Comparison of ENCODE assay signal across 14 mouse cellular contexts in the genomic region with DNA sequence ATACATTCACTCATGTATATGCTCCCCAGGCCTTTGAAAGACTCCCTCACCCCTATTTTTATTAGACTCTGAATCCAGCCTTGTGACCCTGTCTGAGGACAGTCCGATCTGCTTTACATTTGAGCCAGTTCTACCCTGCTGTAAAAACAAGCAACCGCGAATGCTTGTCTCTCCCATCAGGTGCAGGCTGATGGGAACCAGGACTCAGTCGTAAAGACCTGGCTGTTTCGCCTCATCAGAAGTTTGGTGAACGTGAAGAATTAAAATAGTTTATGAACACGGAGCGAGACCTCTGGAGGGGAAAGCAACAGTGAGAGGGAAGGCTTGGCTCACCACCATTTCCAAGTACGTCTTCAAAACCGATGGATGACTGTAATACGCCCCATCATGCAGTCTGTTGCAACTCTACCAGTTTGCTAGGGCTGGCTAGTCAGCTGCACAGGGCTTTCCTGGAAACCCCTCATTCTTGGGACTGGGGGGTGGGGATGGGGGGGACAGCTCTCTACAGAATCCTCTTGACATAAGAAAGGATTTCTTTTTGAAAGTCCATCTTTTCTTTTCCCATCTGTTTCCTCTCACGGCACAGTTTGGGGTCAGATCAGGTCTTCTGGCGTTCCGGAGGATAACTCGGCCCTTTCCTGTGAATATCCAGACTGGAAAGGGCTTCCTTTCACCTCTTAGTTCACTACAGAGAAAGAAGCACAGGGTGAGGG.
DNase-seq lines count a peak whose midpoint lies in the region; ATAC-seq and TF ChIP-seq lines count a peak whose summit lies in the region.
"Had no signal": no experiment of that assay in that cellular context is flagged by ENCODE, and none has a peak within 500 bp of the region (broad histone marks: within the 10 kb centered on the region; RNA-seq: fewer than 3 reads in every experiment).

No protein-coding gene starts in this region.

- H3K27ac ChIP-seq in forebrain, embryonic 10.5 days = peak overlapping the region; percentile 81
- H3K27ac ChIP-seq in forebrain, embryonic 14.5 days (ENCODE audit: low read depth, low read length) = no peak overlapping the region
- H3K27ac ChIP-seq in lung, postnatal 0 days (ENCODE audit: low read length) = no peak overlapping the region
- peak overlapping the region; percentile 12; the same call in 1 of the 2 replicates for H3K27ac ChIP-seq in heart, embryonic 11.5 days (ENCODE audit: low read depth, low read length)
- peak overlapping the region; percentile 62; the same call in 1 of the 2 replicates for H3K27ac ChIP-seq in limb, embryonic 11.5 days (replicated peaks; ENCODE audit: low read depth, low read length)
- H3K27ac ChIP-seq in thymus, adult 2 months (ENCODE audit: control insufficient read depth, insufficient read depth, low read length) = no peak overlapping the region
- H3K27ac ChIP-seq: forebrain, embryonic 13.5 days; layer of hippocampus, adult 2 months; stomach, postnatal 0 days had no signal

- no peak for TF ChIP-seq EP300 in lung, postnatal 0 days (IDR thresholded peaks at IDR 0.05)

- H3K36me3 ChIP-seq in forebrain, embryonic 10.5 days (replicated peaks) = no peaks in the 10 kb centered on the region
- H3K36me3 ChIP-seq in forebrain, embryonic 14.5 days (ENCODE audit: control insufficient read depth, insufficient read depth, low read length) = no peaks in the 10 kb centered on the region
- no peaks in the 10 kb centered on the region for H3K36me3 ChIP-seq in lung, postnatal 0 days (ENCODE audit: insufficient read depth, low read length)
- H3K36me3 ChIP-seq in heart, embryonic 11.5 days (ENCODE audit: control insufficient read depth, insufficient read depth, low read length) = no peaks in the 10 kb centered on the region
- no peaks in the 10 kb centered on the region for H3K36me3 ChIP-seq in limb, embryonic 11.5 days (ENCODE audit: control insufficient read depth, insufficient read depth, low read length)
- no peaks in the 10 kb centered on the region for H3K36me3 ChIP-seq in thymus, adult 2 months (ENCODE audit: control insufficient read depth, insufficient read depth, low read length)

- H3K9me3 ChIP-seq in forebrain, embryonic 10.5 days = no peaks in the 10 kb centered on the region
- H3K9me3 ChIP-seq in forebrain, embryonic 14.5 days (replicated peaks; ENCODE audit: control insufficient read depth, low read length) = no peaks in the 10 kb centered on the region
- H3K9me3 ChIP-seq in lung, postnatal 0 days (ENCODE audit: low read length) = no peaks in the 10 kb centered on the region
- no peaks in the 10 kb centered on the region for H3K9me3 ChIP-seq in heart, embryonic 11.5 days (replicated peaks; ENCODE audit: control insufficient read depth, low read length)
- H3K9me3 ChIP-seq in limb, embryonic 11.5 days (ENCODE audit: control insufficient read depth, low read length) = no peaks in the 10 kb centered on the region
- H3K9me3 ChIP-seq: forebrain, embryonic 13.5 days had no signal

- H3K4me3 ChIP-seq in forebrain, embryonic 10.5 days = no peak overlapping the region
- no peak overlapping the region for H3K4me3 ChIP-seq in forebrain, embryonic 14.5 days (ENCODE audit: low read depth, low read length)
- no peak overlapping the region for H3K4me3 ChIP-seq in lung, postnatal 0 days (ENCODE audit: low read depth, low read length)
- no peak overlapping the region for H3K4me3 ChIP-seq in heart, embryonic 11.5 days (ENCODE audit: low read depth, low read length)
- H3K4me3 ChIP-seq in limb, embryonic 11.5 days (ENCODE audit: low read depth, low read length) = no peak overlapping the region
- H3K4me3 ChIP-seq in thymus, adult 2 months (ENCODE audit: control insufficient read depth, insufficient read depth, low read length) = no peak overlapping the region
- H3K4me3 ChIP-seq: forebrain, embryonic 13.5 days; layer of hippocampus, adult 2 months had no signal

- peaks cover 65% of the 10 kb centered on the region for H3K4me1 ChIP-seq in forebrain, embryonic 10.5 days
- H3K4me1 ChIP-seq in forebrain, embryonic 14.5 days (ENCODE audit: control insufficient read depth, insufficient read depth, low read length) = peaks cover 4% of the 10 kb centered on the region; the same call in 1 of the 2 replicates
- no peaks in the 10 kb centered on the region for H3K4me1 ChIP-seq in lung, postnatal 0 days (ENCODE audit: insufficient read depth, low read depth, low read length)
- peaks cover 16% of the 10 kb centered on the region for H3K4me1 ChIP-seq in heart, embryonic 11.5 days (ENCODE audit: control insufficient read depth, insufficient read depth, low read length)
- H3K4me1 ChIP-seq in limb, embryonic 11.5 days (ENCODE audit: control insufficient read depth, insufficient read depth, low read length) = peaks cover 12% of the 10 kb centered on the region; the same call in 1 of the 2 replicates
- H3K4me1 ChIP-seq in thymus, adult 2 months (replicated peaks; ENCODE audit: control insufficient read depth, insufficient read depth, low read length) = peaks cover 4% of the 10 kb centered on the region

- H3K9ac ChIP-seq in forebrain, embryonic 14.5 days (ENCODE audit: low read length) = no peak overlapping the region
- no peak overlapping the region for H3K9ac ChIP-seq in lung, postnatal 0 days (replicated peaks; ENCODE audit: low read depth)
- H3K9ac ChIP-seq in heart, embryonic 11.5 days (ENCODE audit: low read depth, low read length) = no peak overlapping the region
- H3K9ac ChIP-seq in limb, embryonic 11.5 days (ENCODE audit: low read length) = no peak overlapping the region
- H3K9ac ChIP-seq: forebrain, embryonic 13.5 days had no signal

- TF ChIP-seq POLR2A in thymus, adult 2 months (IDR thresholded peaks at IDR 0.05; ENCODE audit: control insufficient read depth, extremely low read depth, insufficient read depth, low read length, poor library complexity) = no peak

- no peak for TF ChIP-seq CTCF in lung, postnatal 0 days (IDR thresholded peaks at IDR 0.05)
- no peak for TF ChIP-seq CTCF in thymus, adult 2 months (IDR thresholded peaks at IDR 0.05; ENCODE audit: borderline replicate concordance, control insufficient read depth, extremely low read depth, insufficient read depth, low read length, poor library complexity)

- H3K4me2 ChIP-seq in forebrain, embryonic 14.5 days (ENCODE audit: low read length) = no peak overlapping the region
- H3K4me2 ChIP-seq in lung, postnatal 0 days (replicated peaks; ENCODE audit: low read depth, low read length) = no peak overlapping the region
- H3K4me2 ChIP-seq in heart, embryonic 11.5 days = peak overlapping the region; percentile 19; the same call in 1 of the 2 replicates
- H3K4me2 ChIP-seq in limb, embryonic 11.5 days (ENCODE audit: low read depth, severe bottlenecking) = peak overlapping the region; percentile 22
- H3K4me2 ChIP-seq: forebrain, embryonic 13.5 days had no signal

- ATAC-seq in forebrain, embryonic 14.5 days = no peak
- ATAC-seq in lung, postnatal 0 days = no peak
- ATAC-seq in heart, embryonic 11.5 days (replicated peaks; ENCODE audit: insufficient number of reproducible peaks, low FRiP score, low TSS enrichment) = no peak
- peak; percentile 62; the same call in 1 of the 2 replicates for ATAC-seq in limb, embryonic 11.5 days (ENCODE audit: insufficient number of reproducible peaks, low FRiP score, low TSS enrichment, low read depth)
- ATAC-seq: forebrain, embryonic 13.5 days; Patski had no signal

- peak; percentile 17 for DNase-seq in forebrain, embryonic 10.5 days (ENCODE audit: extremely low spot score, low spot score)
- DNase-seq in forebrain, embryonic 14.5 days (ENCODE audit: low spot score) = no peak
- peak; percentile 27 for DNase-seq in lung, postnatal 0 days (ENCODE audit: low spot score)
- DNase-seq in lung, adult 18-20 months = no peak
- DNase-seq in limb, embryonic 11.5 days (ENCODE audit: low spot score) = peak; percentile 82
- DNase-seq in ovary, postnatal 36 days (ENCODE audit: low spot score) = no peak
- no peak for DNase-seq in thymus, adult 2 months
- DNase-seq: B cell, adult 2 months; right cerebral cortex, postnatal 25 days had no signal

- WGBS in forebrain, embryonic 10.5 days = 48% methylated on average over 15 of the region's 15 CpGs
- WGBS in forebrain, embryonic 14.5 days = 48% methylated on average over 15 of the region's 15 CpGs
- 55% methylated on average over 15 of the region's 15 CpGs for WGBS in lung, postnatal 0 days
- WGBS in heart, embryonic 11.5 days (ENCODE audit: insufficient replicate concordance) = 29% methylated on average over 15 of the region's 15 CpGs
- WGBS in limb, embryonic 11.5 days = 19% methylated on average over 15 of the region's 15 CpGs
- 96% methylated on average over 15 of the region's 15 CpGs for WGBS in thymus, adult 2 months

- peaks cover 38% of the 10 kb centered on the region for H3K27me3 ChIP-seq in forebrain, embryonic 10.5 days (ENCODE audit: poor library complexity, severe bottlenecking)
- no peaks in the 10 kb centered on the region for H3K27me3 ChIP-seq in forebrain, embryonic 14.5 days (replicated peaks; ENCODE audit: control insufficient read depth, insufficient read depth, low read length)
- no peaks in the 10 kb centered on the region for H3K27me3 ChIP-seq in lung, postnatal 0 days (replicated peaks; ENCODE audit: insufficient read depth, low read length)
- no peaks in the 10 kb centered on the region for H3K27me3 ChIP-seq in heart, embryonic 11.5 days (ENCODE audit: control insufficient read depth, insufficient read depth, low read length)
- no peaks in the 10 kb centered on the region for H3K27me3 ChIP-seq in limb, embryonic 11.5 days (ENCODE audit: control insufficient read depth, insufficient read depth, low read length)
- no peaks in the 10 kb centered on the region for H3K27me3 ChIP-seq in thymus, adult 2 months (ENCODE audit: control insufficient read depth, insufficient read depth, low read length)
- H3K27me3 ChIP-seq: Patski had no signal

Comparison
In these comparisons a context has a peak if more than half of its experiments do, and no peak if none do; other contexts are left out.
1. DNase-seq: peak in forebrain, embryonic 10.5 days (single experiment), lung, postnatal 0 days (single experiment) and limb, embryonic 11.5 days (single experiment); none in forebrain, embryonic 14.5 days (single experiment), lung, adult 18-20 months (0 of 2), ovary, postnatal 36 days (single experiment) and thymus, adult 2 months (single experiment).
2. H3K27ac ChIP-seq: peak in forebrain, embryonic 10.5 days (single experiment), heart, embryonic 11.5 days (single experiment) and limb, embryonic 11.5 days (single experiment); none in forebrain, embryonic 14.5 days (single experiment), lung, postnatal 0 days (single experiment) and thymus, adult 2 months (single experiment).
3. H3K4me2 ChIP-seq: peak in heart, embryonic 11.5 days (single experiment) and limb, embryonic 11.5 days (single experiment); none in forebrain, embryonic 14.5 days (single experiment) and lung, postnatal 0 days (single experiment).